Mouse (Mus musculus): ENCODE measurements at regions not wholly inside any gene's neighbourhood (a gene's known extent, or its start where the extent isn't known, plus 50 kb on each side); places are given as distances from the start of the nearest gene placed in this dataset.

DNA sequence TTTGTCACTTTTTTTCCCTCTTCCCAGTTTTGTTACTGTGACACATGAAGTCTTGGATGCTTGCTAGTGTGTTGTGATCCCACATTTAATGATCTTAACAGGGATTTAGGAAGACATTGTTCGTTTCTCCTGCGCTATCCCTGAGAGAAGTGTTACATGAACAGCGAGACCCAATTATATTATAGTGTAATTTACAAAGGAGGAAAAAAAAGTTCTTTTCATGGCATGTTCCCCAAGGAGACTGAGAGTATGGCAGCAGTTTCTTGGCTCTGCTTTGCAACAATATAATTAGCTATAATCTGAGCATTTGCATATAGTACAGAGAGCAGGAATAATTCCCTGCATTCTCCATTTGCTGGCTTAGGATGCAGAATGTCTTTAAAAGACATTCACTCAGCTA is 168.6 kb downstream of the Insc start:
- in situ Hi-C loops (cut with MboI, MseI): loop anchor here (25.0 kb wide), 1 partner anchor 1125 kb away; the partner anchor contains the start of genes 1110004F10Rik and Sox6

GRCm38 (mm10) chr7:114922155-114922554 is 178.7 kb downstream of the Insc start:
- in situ Hi-C loops (cut with MboI, MseI): loop anchor here (25.0 kb wide), 1 partner anchor 1115 kb away; the partner anchor contains the start of genes 1110004F10Rik and Sox6

DNA sequence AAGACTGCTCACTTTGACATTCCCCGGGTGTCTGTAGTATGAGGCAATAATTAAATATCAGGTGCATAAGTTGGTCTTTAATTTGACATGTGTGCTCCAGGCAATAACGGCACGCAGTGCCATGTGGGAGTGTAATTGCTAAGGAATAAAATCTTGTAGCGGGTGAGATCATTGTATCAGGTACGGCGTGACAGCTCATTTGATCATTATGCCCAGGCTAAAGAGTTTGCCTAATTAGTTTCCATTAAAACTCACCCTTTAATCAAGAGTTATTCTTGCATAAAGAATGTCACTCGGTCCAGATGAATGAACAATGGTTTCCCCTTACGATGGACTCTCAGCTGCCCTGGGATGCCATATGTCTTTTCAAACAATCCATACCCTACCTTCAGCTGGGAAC is 190.4 kb downstream of the Insc start:
- in situ Hi-C loops (cut with MboI, MseI): loop anchor here (5.0 kb wide), 1 partner anchor 1242 kb away; no protein-coding TSS in a partner anchor

GRCm38 (mm10) chr7:114950759-114951158 is 207.3 kb downstream of the Insc start:
- in situ Hi-C loops (cut with MboI, MseI): no loop called here

DNA sequence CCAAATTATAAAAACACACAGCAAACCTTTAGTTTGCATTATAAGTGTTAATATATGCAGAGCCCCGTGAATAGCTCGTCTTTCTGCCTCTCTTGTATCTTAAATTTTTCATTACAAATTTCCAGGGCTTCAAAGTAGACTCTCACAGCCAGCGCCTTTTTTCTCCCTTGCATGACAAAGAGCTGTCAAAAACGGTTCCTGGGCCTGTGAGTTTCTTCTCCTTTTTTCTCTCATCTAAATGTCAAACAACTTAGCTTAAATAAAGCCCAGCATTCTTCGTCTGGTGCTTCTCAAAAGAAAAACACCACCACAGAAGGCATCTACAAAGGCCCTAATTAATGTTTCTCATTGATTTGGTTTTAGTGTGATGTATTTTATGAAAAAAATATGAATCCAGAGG is 219.7 kb downstream of the Insc start:
- in situ Hi-C loops (cut with MboI, MseI): no loop called here

GRCm38 (mm10) chr7:114965923-114966322 is 222.4 kb downstream of the Insc start:
- in situ Hi-C loops (cut with MboI, MseI): no loop called here

- in situ Hi-C loops (cut with MboI, MseI): no loop called here
These were observed 243.0 kb downstream of the Insc start for GRCm38 (mm10) chr7:114986481-114986880.

DNA sequence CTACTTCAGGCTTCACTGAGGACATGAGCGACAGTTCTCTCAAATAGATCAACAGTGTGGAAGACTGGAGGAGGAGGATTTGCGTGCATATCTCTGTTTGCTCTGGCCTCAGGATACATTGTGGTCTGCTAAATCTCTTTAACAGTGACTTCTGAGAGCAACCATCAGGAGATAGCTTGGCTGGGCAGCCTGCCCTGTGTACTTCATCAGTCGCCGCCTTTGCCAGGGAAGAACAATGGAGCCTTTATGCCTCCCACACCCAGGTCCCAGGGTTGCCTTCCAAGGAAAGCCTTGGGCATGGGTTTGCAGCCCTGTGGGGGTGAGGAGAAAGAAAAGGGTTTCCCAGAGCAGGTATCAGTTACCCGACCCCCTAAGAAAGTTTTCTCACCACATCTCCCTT is 247.8 kb downstream of the Insc start:
- in situ Hi-C loops (cut with MboI, MseI): no loop called here

- in situ Hi-C loops (cut with MboI, MseI): no loop called here
These were observed 248.9 kb downstream of the Insc start for GRCm38 (mm10) chr7:114992440-114992839.

- in situ Hi-C loops (cut with MboI, MseI): no loop called here
These were observed 257.5 kb downstream of the Insc start for GRCm38 (mm10) chr7:115000796-115001524.

DNA sequence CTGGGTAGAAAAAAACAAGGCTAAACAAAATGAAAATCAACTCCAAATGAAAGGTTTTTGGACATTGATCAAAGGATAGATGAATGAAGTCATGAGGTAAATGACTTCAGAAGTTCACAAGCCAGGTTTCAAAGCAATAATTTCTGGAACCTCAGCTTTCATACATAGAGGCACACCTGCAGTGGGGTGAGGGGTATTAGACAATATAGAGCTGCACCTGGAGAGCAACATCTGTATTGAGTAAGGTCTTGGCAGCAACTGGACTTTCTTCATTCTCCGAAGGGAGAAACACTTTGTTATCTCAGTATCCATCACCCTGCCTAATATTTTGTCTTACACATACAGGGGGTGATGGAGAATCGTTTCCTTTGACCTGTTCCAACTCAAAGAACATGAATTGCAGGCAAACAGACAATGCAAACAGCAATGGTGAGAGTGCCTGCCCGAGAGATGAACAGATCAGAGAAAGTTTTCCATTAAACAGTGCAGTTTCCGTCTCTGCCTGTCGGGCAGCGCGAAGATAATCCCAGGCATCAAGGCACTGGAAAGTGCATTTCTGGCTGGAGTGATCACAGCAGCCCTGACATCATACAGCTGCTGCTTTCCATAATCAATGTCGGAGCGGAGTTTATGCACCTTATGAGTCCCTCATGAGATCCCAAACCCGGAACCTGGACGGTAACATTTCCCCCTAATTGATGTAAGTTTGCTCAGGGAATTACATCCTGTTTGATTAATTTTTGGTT is 270.9 kb downstream of the Insc start:
- in situ Hi-C loops (cut with MboI, MseI): no loop called here

DNA sequence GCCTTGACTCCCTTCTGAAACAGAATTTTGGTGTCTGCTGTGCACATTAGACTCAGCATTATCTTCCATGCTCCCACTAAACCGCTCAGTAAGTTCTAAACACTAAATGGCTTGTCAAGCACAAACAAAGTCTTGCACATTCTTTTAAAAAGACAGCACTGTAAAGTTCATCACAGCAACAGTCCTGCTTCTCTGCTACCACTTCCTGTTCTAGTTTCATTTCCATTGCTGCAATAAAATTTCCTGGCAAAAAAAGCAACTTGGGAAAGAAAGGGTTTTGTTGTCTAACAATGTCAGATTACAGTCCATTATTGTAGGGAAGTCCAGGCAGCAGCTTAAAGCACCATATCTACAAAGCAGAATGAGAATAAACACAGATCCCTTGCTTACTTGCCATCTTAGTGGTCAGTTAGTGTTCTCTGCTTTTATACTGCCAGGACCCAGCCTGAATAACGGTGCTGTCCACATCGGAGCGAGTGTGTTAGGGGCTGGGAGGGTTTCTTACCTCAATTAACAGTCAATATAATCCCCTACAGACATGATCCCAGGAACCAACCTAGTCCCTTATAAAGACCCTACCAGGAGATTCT is 276.0 kb downstream of the Insc start:
- in situ Hi-C loops (cut with MboI, MseI): no loop called here

GRCm38 (mm10) chr7:115020023-115020422 is 276.5 kb downstream of the Insc start:
- in situ Hi-C loops (cut with MboI, MseI): no loop called here

- in situ Hi-C loops (cut with MboI, MseI): loop anchor here (25.0 kb wide), 1 partner anchor 664 kb away; no protein-coding TSS in a partner anchor
These were observed 282.3 kb downstream of the Insc start for GRCm38 (mm10) chr7:115025803-115026202.

- in situ Hi-C loops (cut with MboI, MseI): loop anchor here (25.0 kb wide), 1 partner anchor 665 kb away; no protein-coding TSS in a partner anchor
These were observed 284.2 kb downstream of the Insc start for GRCm38 (mm10) chr7:115027685-115028084.

- in situ Hi-C loops (cut with MboI, MseI): loop anchor here (25.0 kb wide), 1 partner anchor 672 kb away; no protein-coding TSS in a partner anchor
These were observed 290.5 kb downstream of the Insc start for GRCm38 (mm10) chr7:115033987-115034386.

- in situ Hi-C loops (cut with MboI, MseI): no loop called here
These were observed 312.0 kb downstream of the Insc start for GRCm38 (mm10) chr7:115055527-115055926.

DNA sequence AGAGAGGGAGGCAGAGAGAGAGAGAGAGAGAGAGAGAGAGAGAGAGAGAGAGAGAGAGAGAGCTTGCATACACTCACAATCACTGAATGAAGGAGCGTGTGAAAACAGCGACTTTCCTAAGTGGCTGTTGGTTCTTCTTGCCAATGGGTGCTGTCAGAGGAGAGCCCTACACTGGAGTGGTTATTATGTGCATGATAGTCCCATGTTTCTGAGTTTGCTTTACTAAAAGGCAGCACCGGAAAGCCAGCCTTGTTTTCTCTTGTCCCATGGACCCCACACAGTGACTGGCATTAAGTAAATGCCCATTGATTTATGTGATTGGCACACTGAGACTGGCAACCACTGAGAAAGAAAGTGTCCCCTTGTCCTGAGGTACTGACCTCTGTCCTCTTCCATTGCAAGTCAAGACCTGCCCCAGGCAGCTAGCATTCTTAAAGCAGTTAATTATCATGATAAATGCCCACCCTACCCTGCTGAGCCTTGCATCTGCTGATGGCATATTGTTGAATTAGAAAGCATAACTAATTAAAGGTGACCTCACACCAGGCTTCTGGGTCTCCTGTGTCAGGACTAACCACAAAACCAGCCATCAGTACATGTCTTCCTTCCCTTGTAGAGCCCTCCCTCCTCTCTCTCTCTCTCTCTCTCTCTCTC is 313.6 kb downstream of the Insc start:
- in situ Hi-C loops (cut with MboI, MseI): no loop called here

DNA sequence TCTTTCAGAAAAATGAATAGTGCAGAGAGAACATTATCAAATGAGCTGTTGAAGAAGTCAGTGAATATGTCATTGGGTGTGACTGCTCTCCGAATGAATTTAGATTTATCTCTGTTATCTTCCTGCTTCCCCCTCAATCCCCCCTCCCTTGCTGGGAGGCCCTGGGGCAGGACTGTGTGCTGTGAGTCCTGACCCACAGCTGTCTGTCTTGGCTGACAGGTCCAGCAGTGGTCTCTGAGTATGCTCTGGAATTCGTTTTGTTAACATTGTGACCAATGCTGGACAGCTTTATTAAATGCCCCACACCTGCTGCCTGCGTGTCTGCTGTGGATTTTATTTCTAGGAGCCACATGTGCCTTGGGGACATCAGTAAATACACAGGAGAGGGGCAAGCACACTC is 314.2 kb downstream of the Insc start:
- in situ Hi-C loops (cut with MboI, MseI): no loop called here

GRCm38 (mm10) chr7:115060171-115060570 is 316.7 kb downstream of the Insc start:
- in situ Hi-C loops (cut with MboI, MseI): no loop called here

DNA sequence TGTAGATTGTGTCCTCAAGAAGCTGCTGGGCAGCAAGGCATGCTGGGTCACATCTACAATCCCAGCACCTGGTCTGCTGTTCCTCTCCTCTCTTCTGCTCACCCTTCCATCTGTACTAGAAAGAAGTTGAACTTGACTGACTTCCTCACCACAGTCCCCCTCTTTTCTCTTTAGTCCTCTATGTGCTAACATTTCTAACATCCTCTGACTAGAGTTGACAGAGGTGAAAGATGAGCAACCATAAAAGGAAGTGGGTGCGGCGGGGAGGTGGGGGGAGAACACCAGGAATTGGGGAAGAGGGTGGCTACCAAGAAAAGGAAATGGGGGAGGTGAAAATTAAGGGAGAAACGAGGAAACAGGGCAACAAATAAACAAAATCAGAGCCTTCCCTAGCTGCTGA is 319.3 kb downstream of the Insc start:
- in situ Hi-C loops (cut with MboI, MseI): no loop called here

DNA sequence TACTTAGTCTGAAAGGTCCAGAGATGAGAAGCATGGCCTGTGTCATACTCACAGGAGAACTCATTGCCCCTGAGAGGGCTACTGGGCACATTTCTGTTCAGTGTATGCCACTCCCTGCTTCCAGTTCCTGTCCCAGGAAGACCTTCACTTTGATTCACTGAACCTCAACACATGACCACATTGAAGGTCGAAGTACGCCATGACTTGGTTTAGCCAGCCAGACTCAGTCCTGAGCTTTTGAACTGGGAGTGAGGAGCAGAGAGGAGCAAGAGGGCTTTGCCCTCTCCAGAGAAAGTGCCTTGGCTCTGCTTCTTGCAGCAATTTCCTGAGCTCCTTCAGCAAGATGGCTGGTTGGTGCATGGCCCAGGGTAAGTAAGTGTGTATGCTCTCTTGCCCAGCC is 324.1 kb downstream of the Insc start:
- in situ Hi-C loops (cut with MboI, MseI): no loop called here
